Mouse (Mus musculus) T-helper 17 cell (primary cell): ENCODE results near the gene Kmt2a.

Source experiments
- in situ Hi-C, 2 experiments: fragments of 300-600 bp; cut with MboI, MseI; formaldehyde crosslinking; loops; 1 replicate in 1 of 2; 2 replicates in 1 of 2; pipeline ENCODE4 v1.15.1; 2025; ENCODE audit warnings: high pct_unique_total_duplicates in 2 of 2

Kmt2a gene

GRCm38 (mm10) chr9:44880309-44881081, 601 bp downstream of the Kmt2a start:
- in situ Hi-C loops: no loop called here

- in situ Hi-C loops: no loop called here
Measured at GRCm38 (mm10) chr9:44879694-44880271, 1.3 kb downstream of the Kmt2a start.

GRCm38 (mm10) chr9:44878776-44879500, 2.2 kb downstream of the Kmt2a start:
- in situ Hi-C loops: no loop called here

GRCm38 (mm10) chr9:44877686-44878085, 3.4 kb downstream of the Kmt2a start:
- in situ Hi-C loops: no loop called here

- in situ Hi-C loops: no loop called here
Measured at GRCm38 (mm10) chr9:44875476-44875875, 5.6 kb downstream of the Kmt2a start.

- in situ Hi-C loops: loop anchor here in 1 of 2 experiments (5.0 kb wide), 1 partner anchor 48 kb away; the partner anchor contains the start of gene Atp5l
Measured at GRCm38 (mm10) chr9:44874198-44874597, 6.9 kb downstream of the Kmt2a start.

GRCm38 (mm10) chr9:44873665-44874064, 7.4 kb downstream of the Kmt2a start:
- in situ Hi-C loops: loop anchor here in 1 of 2 experiments (5.0 kb wide), 1 partner anchor 49 kb away; the partner anchor contains the start of gene Atp5l

GRCm38 (mm10) chr9:44868336-44869094, 12.6 kb downstream of the Kmt2a start:
- in situ Hi-C loops: no loop called here

- in situ Hi-C loops: no loop called here
Measured at GRCm38 (mm10) chr9:44867664-44868063, 13.4 kb downstream of the Kmt2a start.

- in situ Hi-C loops: no loop called here
Measured at GRCm38 (mm10) chr9:44866501-44867240, 14.4 kb downstream of the Kmt2a start.

GRCm38 (mm10) chr9:44861121-44861520, 20.0 kb downstream of the Kmt2a start:
- in situ Hi-C loops: no loop called here

- in situ Hi-C loops: no loop called here
Measured at GRCm38 (mm10) chr9:44858657-44859056, 22.4 kb downstream of the Kmt2a start.

GRCm38 (mm10) chr9:44857405-44857992, 23.6 kb downstream of the Kmt2a start:
- in situ Hi-C loops: no loop called here

- in situ Hi-C loops: no loop called here
Measured at GRCm38 (mm10) chr9:44855153-44855552, 25.9 kb downstream of the Kmt2a start.

GRCm38 (mm10) chr9:44847446-44847845, 33.6 kb downstream of the Kmt2a start:
- in situ Hi-C loops: loop anchor here (5.0 to 10.0 kb wide), 2 partner anchors 60 to 297 kb away; no protein-coding TSS in a partner anchor

GRCm38 (mm10) chr9:44841241-44841640, 39.9 kb downstream of the Kmt2a start:
- in situ Hi-C loops: loop anchor here in 1 of 2 experiments (10.0 kb wide), 1 partner anchor 304 kb away; no protein-coding TSS in a partner anchor

GRCm38 (mm10) chr9:44836439-44836838, 44.7 kb downstream of the Kmt2a start:
- in situ Hi-C loops: no loop called here

- in situ Hi-C loops: no loop called here
Measured at GRCm38 (mm10) chr9:44832356-44832755, 48.7 kb downstream of the Kmt2a start.

- in situ Hi-C loops: no loop called here
Measured at GRCm38 (mm10) chr9:44830506-44830905, 50.6 kb downstream of the Kmt2a start.

- in situ Hi-C loops: no loop called here
Measured at GRCm38 (mm10) chr9:44828944-44829343, 52.2 kb downstream of the Kmt2a start.
